Mouse (Mus musculus) spleen, adult 10 weeks (tissue): ENCODE data around the gene Lctl. TPM values are rescaled to one million over a fixed set of nuclear protein-coding genes. Genes with fewer than 3 reads are reported as not detected.

Source experiments
- polyA plus RNA-seq: library from polyadenylated mRNA; stranded (reverse); fragments of 350-450 nt; fragmentation: Illumina TruSeq; extraction: RNeasy Lipid Tissue Mini Kit (QIAGEN cat#74804); gene quantifications from one replicate; pipeline ENCODE4 v1.2.3, GENCODE M21; 2015; ENCODE audit warnings: low replicate concordance; ENCODE audit not compliant: insufficient read depth

The Lctl gene
- polyA plus RNA-seq, result not detected

DNA sequence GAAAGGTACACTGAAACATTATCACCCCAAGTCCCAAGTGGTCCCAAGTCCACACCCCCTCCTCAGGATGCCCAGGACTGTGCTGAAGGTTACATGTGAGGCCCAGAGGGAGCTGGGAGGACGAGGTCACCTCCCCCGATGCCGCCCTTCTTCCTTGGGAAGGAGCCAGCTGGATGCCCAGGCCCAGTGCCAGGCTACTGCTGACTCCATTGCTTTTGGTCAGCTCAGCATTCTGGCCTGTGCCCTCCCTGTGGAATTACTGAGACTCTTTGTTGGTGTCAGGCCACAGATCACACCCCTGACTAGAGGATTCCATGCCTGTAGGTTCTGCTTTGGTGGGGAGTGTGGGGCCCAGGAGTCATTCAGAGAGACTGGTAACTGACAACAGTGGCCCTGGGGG is at the start of gene Lctl:
Lctl (plus strand) TSS at position 272 of the 400 bp plus-strand sequence.

DNA sequence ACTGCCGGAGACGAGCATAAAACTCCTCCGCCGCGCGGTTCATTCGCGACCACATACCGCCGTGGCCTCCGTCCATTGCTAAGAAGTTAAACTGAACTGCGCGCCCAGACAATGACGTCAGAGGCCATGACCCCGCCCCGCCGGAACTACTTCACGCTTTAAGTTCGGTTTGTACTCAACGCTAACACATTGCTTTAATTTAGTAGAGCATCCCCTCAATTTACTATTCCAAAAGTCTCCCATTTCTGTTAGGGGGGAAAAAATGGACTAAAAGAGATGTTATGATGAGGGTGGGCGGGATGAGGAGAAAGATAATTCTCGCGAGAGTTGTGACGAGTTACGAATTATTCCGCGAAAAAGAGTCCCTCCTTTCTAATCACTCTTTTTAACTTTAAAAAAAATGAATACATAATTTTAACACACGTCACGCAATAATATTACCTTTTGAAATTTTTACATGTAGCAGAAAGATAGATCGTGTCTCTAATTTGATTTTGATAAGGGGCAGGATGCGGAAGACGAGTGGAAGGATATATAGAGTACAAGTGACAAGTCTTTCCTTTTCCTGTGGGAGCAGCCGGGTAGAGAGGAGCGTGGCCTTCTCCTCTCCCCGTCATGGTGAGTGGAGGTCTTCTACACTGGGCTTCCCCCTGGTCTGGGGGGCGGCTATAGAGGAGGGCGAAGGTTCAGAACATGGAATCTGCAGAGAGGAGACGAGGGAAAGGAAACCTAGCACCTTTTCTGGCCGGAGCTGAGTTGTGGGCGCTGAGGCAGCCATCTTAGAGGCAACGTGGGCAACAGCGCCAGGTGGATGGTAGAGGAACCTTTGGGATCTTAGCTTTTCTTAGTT is 56.1 kb downstream of the Lctl start, which contains the start of the genes Zwilch and Rpl4:
Zwilch (minus strand) TSS at position 289 of the 850 bp plus-strand sequence.
Rpl4 (plus strand) TSS at position 560 of the 850 bp plus-strand sequence.

DNA sequence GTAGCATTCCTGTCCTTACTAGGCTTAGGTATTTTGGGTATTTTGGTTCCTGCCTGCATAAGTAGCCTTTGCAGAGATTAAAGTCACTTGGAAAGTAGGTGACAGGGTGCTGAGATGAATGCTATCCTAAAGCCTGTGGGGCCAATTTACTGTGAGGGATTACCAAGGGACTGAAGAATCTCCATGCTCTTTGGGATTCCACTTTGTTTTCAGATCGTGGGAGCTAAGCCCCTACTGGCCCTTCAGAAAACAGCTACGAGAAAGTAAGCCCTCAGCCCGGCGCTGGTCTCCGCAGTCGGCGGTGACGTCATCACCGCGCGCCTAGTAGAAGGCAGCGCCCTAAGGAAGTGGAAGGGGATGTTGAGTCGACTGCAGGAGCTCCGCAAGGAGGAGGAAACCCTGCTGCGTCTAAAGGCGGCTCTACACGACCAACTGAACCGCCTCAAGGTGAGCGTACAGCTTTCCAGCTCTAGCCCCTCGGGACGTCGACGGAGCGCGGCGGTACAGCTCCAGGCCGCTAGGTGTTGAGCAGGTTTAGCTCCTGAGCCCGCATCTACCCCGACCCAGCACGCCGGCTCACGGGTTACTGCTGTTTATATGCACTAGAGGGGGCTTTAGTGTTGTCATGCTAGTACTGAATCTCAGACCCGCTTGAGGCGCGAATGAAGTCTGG is 62.2 kb downstream of the Lctl start, which contains the start of gene Snapc5:
Snapc5 (plus strand) TSS at position 301 of the 673 bp plus-strand sequence.

Other genes with a start within 250 kb of the Lctl start
- gene Smad6, start 95.1 kb upstream of the Lctl start, polyA plus RNA-seq, result 0.61 TPM
- 12.0 TPM for gene Zwilch, start 56.0 kb downstream of the Lctl start, polyA plus RNA-seq
- 2,557 TPM for gene Rpl4, start 56.2 kb downstream of the Lctl start, polyA plus RNA-seq
- gene Snapc5, start 62.1 kb downstream of the Lctl start, polyA plus RNA-seq, result 52.9 TPM
- gene Uchl4, start 118.1 kb downstream of the Lctl start, polyA plus RNA-seq, result 0.28 TPM
- gene Map2k1, start 136.5 kb downstream of the Lctl start, polyA plus RNA-seq, result 104 TPM
- gene Tipin, start 164.4 kb downstream of the Lctl start, polyA plus RNA-seq, result 71.4 TPM
- gene Dis3l, start 224.1 kb downstream of the Lctl start, polyA plus RNA-seq, result 15.5 TPM